Mouse (Mus musculus) embryonic facial prominence, embryonic 10.5 days (tissue): ENCODE data around the gene Glg1. TPM values are rescaled to one million over a fixed set of nuclear protein-coding genes. Genes with fewer than 3 reads are reported as not detected.
"Not testable (repeated sequence)": the region's sequence is repeated elsewhere in the genome, so short reads cannot be mapped to it uniquely, and the experiment has no call there.

Source experiments
- DNase-seq: peaks from one replicate; pipeline ENCODE4 v3.0.0-alpha.2; 2017; ENCODE audit warnings: low spot score
- H3K27ac ChIP-seq: fragments of 300-500 bp; sonication (generic); replicated peaks from 2 replicates; pipeline ENCODE4 v1.5.1; 2016; ENCODE audit warnings: mild to moderate bottlenecking
- H3K27me3 ChIP-seq: fragments of 300-500 bp; sonication (generic); replicated peaks from 2 replicates; pipeline ENCODE4 v1.6.1; 2016; ENCODE audit warnings: low read depth, mild to moderate bottlenecking; ENCODE audit not compliant: poor library complexity, severe bottlenecking
- H3K36me3 ChIP-seq: fragments of 300-500 bp; sonication (generic); replicated peaks from 2 replicates; pipeline ENCODE4 v1.6.1; 2016; ENCODE audit warnings: mild to moderate bottlenecking, moderate library complexity
- H3K4me1 ChIP-seq: fragments of 300-500 bp; sonication (generic); 2 replicates; pipeline ENCODE4 v1.6.1; 2016
- H3K4me3 ChIP-seq: fragments of 300-500 bp; sonication (generic); 2 replicates; pipeline ENCODE4 v1.5.1; 2016; ENCODE audit warnings: mild to moderate bottlenecking, moderate library complexity
- H3K9me3 ChIP-seq: fragments of 300-500 bp; sonication (generic); 2 replicates; pipeline ENCODE4 v1.6.1; 2016; ENCODE audit warnings: mild to moderate bottlenecking
- WGBS: fragments of 180-500 bp; shearing (Covaris S2); methylation state at CpG from one replicate; pipeline ENCODE4 v1.1.7; 2016; 5-methylcytosine and 5-hydroxymethylcytosine counted together
- polyA plus RNA-seq: library from polyadenylated mRNA; unstranded; fragments of >200 nt; fragmentation: Nextera tagmentation; extraction: Ambion mirVana; gene quantifications from 2 replicates; pipeline ENCODE4 v1.2.1, GENCODE M21; 2016

The Glg1 gene
- polyA plus RNA-seq, result 62.0 and 65.0 TPM in 2 replicates

- Histone ChIP-seq H3K36me3 (peaks cover 27% of the 10 kb centered on the region), H3K9me3 (no peaks in the 10 kb centered on the region), H3K4me1 (peaks cover 10% of the 10 kb centered on the region), H3K27me3 (no peaks in the 10 kb centered on the region; the same call in 1 of the 2 replicates), H3K27ac (peak within 1 kb of the TSS; percentile 98), H3K4me3 (peak within 1 kb of the TSS; percentile 94)
- DNase-seq, result peak; percentile 96
- WGBS, result under 1% methylated on average over 76 of the region's 76 CpGs
Observed at GRCm38 (mm10) chr8:111258631-111259407, at the start of gene Glg1. TSS of gene Glg1 (minus strand) at chr8:111259216.

- H3K9me3 ChIP-seq, result no peaks in the 10 kb centered on the region
- no peaks in the 10 kb centered on the region for H3K27me3 ChIP-seq
- no peak overlapping the region for H3K27ac ChIP-seq
- no peaks in the 10 kb centered on the region for H3K36me3 ChIP-seq
- no peak for DNase-seq
- H3K4me3 ChIP-seq, result no peak overlapping the region
- no peaks in the 10 kb centered on the region for H3K4me1 ChIP-seq
- WGBS, result 29% methylated on average over 5 of the region's 5 CpGs
Observed at GRCm38 (mm10) chr8:111305031-111305730, 46.2 kb upstream of the Glg1 start.

- Histone ChIP-seq H3K4me3 (no peak overlapping the region), H3K4me1 (no peaks in the 10 kb centered on the region), H3K27me3 (no peaks in the 10 kb centered on the region), H3K27ac (no peak overlapping the region), H3K9me3 (no peaks in the 10 kb centered on the region), H3K36me3 (no peaks in the 10 kb centered on the region)
- WGBS, result 94% methylated on average over 3 of the region's 3 CpGs
- DNase-seq, result no peak
Observed at GRCm38 (mm10) chr8:111304359-111304758, 45.3 kb upstream of the Glg1 start.

GRCm38 (mm10) chr8:111303076-111303803 lies 44.2 kb upstream of the Glg1 start:
- H3K27ac ChIP-seq, H3K9me3 ChIP-seq, H3K4me1 ChIP-seq, DNase-seq, H3K27me3 ChIP-seq, H3K4me3 ChIP-seq, H3K36me3 ChIP-seq: not testable (repeated sequence)
- WGBS, result 71% methylated on average over 5 of the region's 5 CpGs

GRCm38 (mm10) chr8:111300597-111301546 lies 41.9 kb upstream of the Glg1 start:
- H3K9me3 ChIP-seq, result no peaks in the 10 kb centered on the region
- DNase-seq, result no peak
- H3K36me3 ChIP-seq, result peaks cover 13% of the 10 kb centered on the region
- H3K27ac ChIP-seq, result peak overlapping the region; percentile 98
- no peaks in the 10 kb centered on the region for H3K27me3 ChIP-seq
- H3K4me3 ChIP-seq, result peak overlapping the region; percentile 86
- peaks cover 14% of the 10 kb centered on the region for H3K4me1 ChIP-seq
- 64% methylated on average over 11 of the region's 11 CpGs for WGBS

GRCm38 (mm10) chr8:111299821-111300568 lies 41.0 kb upstream of the Glg1 start, which contains the start of gene Rfwd3:
TSS of gene Rfwd3 (minus strand) at chr8:111300222.
- peaks cover 14% of the 10 kb centered on the region for H3K4me1 ChIP-seq
- WGBS, result under 1% methylated on average over 67 of the region's 67 CpGs
- peak within 1 kb of the TSS; percentile 86 for H3K4me3 ChIP-seq
- no peaks in the 10 kb centered on the region for H3K27me3 ChIP-seq
- DNase-seq, result peak; percentile 98
- H3K9me3 ChIP-seq, result no peaks in the 10 kb centered on the region
- peaks cover 20% of the 10 kb centered on the region for H3K36me3 ChIP-seq
- H3K27ac ChIP-seq, result peak within 1 kb of the TSS; percentile 98

- Histone ChIP-seq H3K9me3 (no peaks in the 10 kb centered on the region), H3K36me3 (peaks cover 25% of the 10 kb centered on the region), H3K4me1 (peaks cover 14% of the 10 kb centered on the region), H3K27ac (peak overlapping the region; percentile 98), H3K27me3 (no peaks in the 10 kb centered on the region), H3K4me3 (peak overlapping the region; percentile 86)
- under 1% methylated on average over 28 of the region's 28 CpGs for WGBS
- peak; percentile 73 for DNase-seq
Observed at GRCm38 (mm10) chr8:111299363-111299820, 40.4 kb upstream of the Glg1 start.

- peak overlapping the region; percentile 86 for H3K4me3 ChIP-seq
- no peak overlapping the region for H3K27ac ChIP-seq
- H3K4me1 ChIP-seq, result peaks cover 14% of the 10 kb centered on the region
- 87% methylated on average over 1 of the region's 1 CpGs for WGBS
- H3K27me3 ChIP-seq, result no peaks in the 10 kb centered on the region
- DNase-seq, result no peak
- H3K9me3 ChIP-seq, result no peaks in the 10 kb centered on the region
- peaks cover 39% of the 10 kb centered on the region for H3K36me3 ChIP-seq
Observed at GRCm38 (mm10) chr8:111298011-111298410, 39.0 kb upstream of the Glg1 start.

GRCm38 (mm10) chr8:111291733-111292132 lies 32.7 kb upstream of the Glg1 start:
- H3K27me3 ChIP-seq, result no peaks in the 10 kb centered on the region
- DNase-seq, result no peak
- H3K27ac ChIP-seq, result no peak overlapping the region
- WGBS, result 95% methylated on average over 7 of the region's 7 CpGs
- no peak overlapping the region for H3K4me3 ChIP-seq
- peaks cover 98% of the 10 kb centered on the region for H3K36me3 ChIP-seq
- no peaks in the 10 kb centered on the region for H3K9me3 ChIP-seq
- H3K4me1 ChIP-seq, result no peaks in the 10 kb centered on the region

- H3K4me3 ChIP-seq, result no peak overlapping the region
- peaks cover 99% of the 10 kb centered on the region for H3K36me3 ChIP-seq
- DNase-seq, result no peak
- no peaks in the 10 kb centered on the region for H3K4me1 ChIP-seq
- no peaks in the 10 kb centered on the region for H3K27me3 ChIP-seq
- 96% methylated on average over 7 of the region's 7 CpGs for WGBS
- no peak overlapping the region for H3K27ac ChIP-seq
- H3K9me3 ChIP-seq, result no peaks in the 10 kb centered on the region
Observed at GRCm38 (mm10) chr8:111290586-111290985, 31.6 kb upstream of the Glg1 start.

- Histone ChIP-seq H3K9me3 (no peaks in the 10 kb centered on the region), H3K36me3 (peaks cover 99% of the 10 kb centered on the region), H3K27ac (no peak overlapping the region), H3K4me1 (no peaks in the 10 kb centered on the region), H3K4me3 (no peak overlapping the region), H3K27me3 (no peaks in the 10 kb centered on the region)
- WGBS, result 90% methylated on average over 4 of the region's 4 CpGs
- DNase-seq, result no peak
Observed at GRCm38 (mm10) chr8:111285603-111286002, 26.6 kb upstream of the Glg1 start.
